Mouse (Mus musculus) liver, adult 2 months (tissue): ENCODE data around the gene Kcnab1.

Experiments used
- CTCF ChIP-seq: fragments of 200-500 bp; IDR thresholded peaks from 2 replicates; pipeline ENCODE4 v1.5.1; 2011; ENCODE audit warnings: low read depth, low read length, control low read depth
- POLR2A ChIP-seq: fragments of 200-500 bp; IDR thresholded peaks from 2 replicates; pipeline ENCODE4 v1.6.1; 2011; ENCODE audit warnings: low read length, control low read depth; ENCODE audit not compliant: insufficient read depth; ENCODE audit errors: extremely low read depth

DNA sequence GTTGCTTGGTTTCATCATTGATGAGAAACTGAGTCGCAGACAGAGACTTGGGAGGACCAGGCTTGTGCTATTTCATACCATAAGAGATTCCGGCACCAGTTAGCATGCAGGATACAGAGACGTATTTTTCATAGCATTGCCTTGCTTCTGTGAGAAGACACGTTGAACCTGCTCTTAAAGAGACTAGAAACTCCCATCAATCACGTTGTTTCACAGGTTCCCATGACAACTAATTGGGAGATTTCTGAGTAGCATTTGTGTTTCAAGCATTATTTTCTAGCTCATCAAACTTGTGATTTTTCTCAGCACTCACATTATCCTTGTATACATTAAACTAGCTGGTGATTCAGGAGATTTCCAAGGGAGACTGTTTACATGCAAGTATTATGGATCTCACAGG, 63.8 kb downstream of the Kcnab1 start:
- TF ChIP-seq CTCF, result no peak
- no peak for TF ChIP-seq POLR2A
